Mouse (Mus musculus): Measurements from ENCODE around the gene Sim2.

Sim2 gene

GRCm38 (mm10) chr16:94095109-94095822 lies 10.5 kb downstream of the Sim2 start:
- DNase-seq (ENCODE audit: low read depth in 1 of 2, low spot score in 2 of 2), result no peak

DNA sequence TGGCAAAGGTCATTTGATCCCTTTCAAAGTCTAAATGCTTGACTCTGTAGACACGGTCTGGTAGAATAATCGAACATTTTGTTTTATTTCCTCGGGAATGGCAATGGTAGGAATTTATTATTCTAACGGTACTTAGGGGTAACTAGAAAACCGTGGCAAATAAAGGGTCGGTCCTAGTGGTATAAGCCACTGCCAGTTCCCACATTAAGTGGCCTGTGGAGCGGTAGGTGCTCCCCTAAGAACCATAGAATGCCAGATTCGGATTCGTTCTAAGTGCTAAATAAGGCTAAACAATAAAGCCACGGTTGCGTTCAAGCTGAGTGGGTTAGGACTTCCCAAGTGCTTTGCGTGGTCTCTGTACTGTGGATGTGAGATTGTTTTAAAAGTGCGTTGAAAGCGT lies 11.7 kb downstream of the Sim2 start:
- no peak for DNase-seq (ENCODE audit: low read depth in 1 of 2, low spot score in 2 of 2)

DNA sequence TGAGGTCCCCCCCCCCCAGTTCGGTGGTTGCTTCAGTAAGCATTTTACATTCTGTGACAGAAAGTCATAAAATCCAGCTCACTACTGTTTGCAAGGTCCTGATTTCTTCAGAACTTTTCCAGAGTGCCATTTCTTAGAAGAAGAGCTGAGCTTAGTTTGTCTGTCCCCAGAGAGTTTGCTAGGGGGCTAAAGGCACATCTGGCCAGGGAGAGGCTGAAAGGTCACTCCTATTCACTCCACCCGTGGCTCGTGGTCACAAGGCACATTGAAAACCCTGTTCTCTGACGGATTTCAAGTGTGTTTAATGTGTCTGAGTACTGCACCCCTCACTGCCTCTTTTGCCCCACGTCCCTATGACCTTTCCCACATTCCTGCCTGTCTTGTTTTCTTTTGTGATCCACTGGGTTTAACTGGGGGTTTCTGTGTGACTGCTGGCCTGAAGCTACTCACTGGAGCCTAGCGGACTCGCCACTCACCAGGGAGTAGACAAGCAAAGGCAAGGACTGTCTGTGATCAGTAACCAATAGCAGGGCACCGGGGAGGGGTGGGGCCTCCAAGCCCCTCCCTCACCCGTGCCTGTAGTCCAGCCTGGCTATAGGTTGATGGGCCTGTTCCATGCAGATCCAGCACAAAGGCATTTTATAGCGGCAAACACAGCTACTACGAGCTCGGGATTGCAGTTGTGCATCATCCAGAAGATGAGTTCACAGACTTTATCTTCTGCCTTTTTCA lies 13.2 kb downstream of the Sim2 start:
- no peak for DNase-seq (ENCODE audit: low read depth in 1 of 2, low spot score in 2 of 2)

DNA sequence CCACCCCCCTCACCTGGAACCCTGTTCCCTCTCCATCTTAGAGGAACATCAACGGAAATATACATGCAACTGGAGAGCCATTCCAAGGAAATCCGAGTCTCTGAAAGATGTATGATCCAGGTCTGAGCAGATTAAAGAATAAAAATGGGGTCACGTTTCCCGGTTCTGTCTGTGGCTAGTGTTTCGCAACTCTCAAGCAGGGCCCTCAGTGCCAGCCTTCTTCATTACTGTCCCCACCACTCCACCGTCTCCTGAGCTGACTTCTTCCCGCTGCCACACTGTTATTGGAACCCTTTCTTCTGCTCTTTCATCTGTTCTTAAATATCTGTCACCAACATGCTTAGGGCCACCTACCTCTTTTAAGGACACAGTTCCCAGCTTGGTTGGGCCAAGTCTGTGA lies 28.4 kb downstream of the Sim2 start:
- no peak for DNase-seq (ENCODE audit: low read depth in 1 of 2, low spot score in 2 of 2)

- no peak for DNase-seq (ENCODE audit: low read depth in 1 of 2, low spot score in 2 of 2)
These were observed 30.0 kb downstream of the Sim2 start for GRCm38 (mm10) chr16:94114693-94115092.

DNA sequence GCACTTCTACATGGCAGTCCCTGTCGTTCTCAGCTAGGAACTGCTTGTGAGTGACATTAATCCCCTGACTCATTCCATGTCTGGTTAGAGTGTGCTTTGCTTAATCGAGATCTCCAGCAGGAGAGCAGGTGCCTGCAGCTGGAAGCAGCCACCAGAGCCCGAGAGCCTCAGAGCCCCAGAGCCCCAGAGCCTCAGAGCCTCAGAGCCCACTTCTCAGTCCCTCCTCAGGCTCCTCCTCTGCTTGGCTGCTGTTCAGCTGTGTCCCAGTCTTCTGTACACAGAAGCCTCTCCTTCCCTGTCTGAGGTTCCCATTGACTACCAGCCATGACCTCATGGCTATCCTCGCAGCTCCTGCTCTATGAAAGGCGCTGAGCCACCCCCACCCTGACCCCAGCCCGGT lies 32.6 kb downstream of the Sim2 start:
- no peak for DNase-seq (ENCODE audit: low read depth in 1 of 2, low spot score in 2 of 2)

GRCm38 (mm10) chr16:94118394-94118793 lies 33.7 kb downstream of the Sim2 start:
- no peak for DNase-seq (ENCODE audit: low read depth in 1 of 2, low spot score in 2 of 2)

DNA sequence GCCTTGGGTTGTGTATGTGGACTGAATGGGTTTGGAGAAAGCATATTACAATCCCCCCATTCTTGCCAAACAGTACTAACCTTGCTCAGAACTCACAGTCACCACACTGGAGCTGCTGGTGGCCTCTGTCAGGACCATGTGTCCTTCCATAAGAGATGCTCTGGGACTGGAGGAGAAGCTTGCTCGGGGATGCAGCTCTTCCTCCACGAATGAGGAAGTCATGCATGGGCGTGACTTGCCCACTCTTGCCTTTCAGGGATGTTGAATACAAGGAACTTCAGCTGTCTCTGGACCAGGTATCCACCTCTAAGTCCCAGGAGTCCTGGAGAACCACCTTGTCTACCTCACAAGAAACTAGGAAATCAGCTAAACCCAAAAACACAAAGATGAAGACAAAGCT lies 37.6 kb downstream of the Sim2 start:
- no peak for DNase-seq (ENCODE audit: low read depth in 1 of 2, low spot score in 2 of 2)

GRCm38 (mm10) chr16:94123247-94123646 lies 38.5 kb downstream of the Sim2 start:
- DNase-seq (ENCODE audit: low read depth in 1 of 2, low spot score in 2 of 2), result no peak

GRCm38 (mm10) chr16:94125172-94125981 lies 40.6 kb downstream of the Sim2 start:
- DNase-seq (ENCODE audit: low read depth in 1 of 2, low spot score in 2 of 2), result no peak

GRCm38 (mm10) chr16:94126200-94126599 lies 41.5 kb downstream of the Sim2 start:
- DNase-seq (ENCODE audit: low read depth in 1 of 2, low spot score in 2 of 2), result no peak

- DNase-seq (ENCODE audit: low read depth in 1 of 2, low spot score in 2 of 2), result no peak
These were observed 43.6 kb downstream of the Sim2 start for GRCm38 (mm10) chr16:94128236-94128835.

- no peak for DNase-seq (ENCODE audit: low read depth in 1 of 2, low spot score in 2 of 2)
These were observed 49.5 kb downstream of the Sim2 start for GRCm38 (mm10) chr16:94134218-94134617.

- DNase-seq (ENCODE audit: low read depth in 1 of 2, low spot score in 2 of 2), result no peak
These were observed 56.0 kb downstream of the Sim2 start for GRCm38 (mm10) chr16:94140746-94141145.

DNA sequence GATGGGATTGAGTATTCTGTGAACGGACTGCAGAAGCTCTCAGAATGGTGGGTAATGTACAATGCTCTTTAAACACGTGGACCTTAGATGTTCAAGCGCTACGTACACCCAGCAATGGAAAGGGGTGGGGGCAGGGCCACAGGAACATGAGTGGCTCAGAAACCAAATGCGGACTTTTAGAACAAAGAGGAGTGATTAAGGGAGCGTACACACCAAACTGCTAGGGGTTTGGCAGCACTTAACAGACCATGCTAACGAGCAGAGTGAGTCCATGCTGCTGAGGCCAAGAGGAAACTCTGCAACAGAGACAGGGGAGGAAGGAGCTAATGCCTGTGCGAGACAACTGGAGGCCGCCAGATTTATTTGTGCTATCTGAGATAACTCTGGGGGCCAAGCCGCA lies 58.6 kb downstream of the Sim2 start:
- DNase-seq (ENCODE audit: low read depth in 1 of 2, low spot score in 2 of 2), result no peak

DNA sequence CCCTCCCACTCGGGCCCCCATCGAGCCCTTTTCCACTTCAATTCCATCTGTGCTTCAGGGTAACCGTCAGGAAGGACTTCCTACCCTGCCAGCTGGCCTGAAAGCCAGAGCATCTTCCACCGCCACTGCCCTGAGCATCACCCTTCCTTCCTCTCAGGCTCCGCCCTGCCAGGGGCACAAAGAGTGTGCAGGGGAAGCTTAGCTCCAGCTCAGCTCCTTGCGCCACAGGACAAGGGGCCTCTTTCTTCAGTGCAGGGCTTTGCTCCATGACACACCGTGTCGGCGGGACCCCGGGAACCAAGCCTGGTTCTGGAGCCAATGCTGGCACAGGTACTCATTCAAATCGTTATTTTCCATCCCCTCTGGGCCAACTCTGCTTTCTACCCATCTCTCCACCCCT lies 63.4 kb downstream of the Sim2 start:
- no peak for DNase-seq (ENCODE audit: low read depth in 1 of 2, low spot score in 2 of 2)

DNA sequence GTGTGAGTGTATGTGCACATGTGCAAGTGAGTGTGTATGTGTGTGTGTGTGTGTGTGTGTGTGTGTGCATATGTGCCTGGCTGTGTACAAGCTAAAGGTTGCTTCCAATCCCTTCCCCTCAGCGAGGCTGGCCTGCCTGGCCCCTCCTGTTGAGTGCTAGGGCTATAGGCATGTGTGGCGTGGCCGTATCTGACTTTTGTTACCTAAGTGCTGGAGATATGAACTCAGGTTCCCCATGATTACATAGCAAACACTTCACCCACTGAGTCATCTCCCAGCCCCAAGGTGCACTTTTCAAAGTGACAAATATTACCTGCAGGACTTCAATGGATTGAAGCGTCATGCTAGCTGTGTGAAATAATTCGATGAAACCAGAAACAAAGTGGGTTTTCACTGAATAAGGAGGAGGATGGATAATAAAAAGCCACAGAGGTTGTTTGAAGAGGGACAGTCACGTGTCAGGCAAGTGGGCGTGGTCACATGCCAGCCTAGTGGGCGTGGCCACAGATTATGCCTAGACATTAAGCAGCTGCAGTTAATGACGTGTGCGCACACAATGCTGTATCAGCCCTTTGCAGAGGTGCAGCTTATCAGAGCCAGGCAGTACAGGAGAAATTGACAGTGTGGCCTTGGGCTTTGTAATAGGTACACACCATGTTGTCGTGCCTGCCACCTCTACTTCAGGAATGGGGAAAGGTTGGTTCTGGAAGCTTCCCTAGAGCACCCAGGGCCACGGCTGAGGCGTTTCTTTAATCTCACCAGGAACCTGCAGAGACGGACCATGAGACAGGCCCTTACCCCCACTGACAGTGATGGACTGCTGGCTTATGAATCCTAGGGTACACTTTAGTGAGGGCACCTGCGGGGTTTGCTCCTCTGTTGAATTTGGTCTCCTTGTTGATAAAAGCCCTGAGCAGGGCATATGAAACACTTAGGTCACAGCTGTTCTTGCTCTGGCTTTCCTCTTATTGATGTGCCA lies 65.7 kb downstream of the Sim2 start:
- no peak for DNase-seq (ENCODE audit: low read depth in 1 of 2, low spot score in 2 of 2)

- no peak for DNase-seq (ENCODE audit: low read depth in 1 of 2, low spot score in 2 of 2)
These were observed 70.4 kb downstream of the Sim2 start for GRCm38 (mm10) chr16:94155041-94155653.

DNA sequence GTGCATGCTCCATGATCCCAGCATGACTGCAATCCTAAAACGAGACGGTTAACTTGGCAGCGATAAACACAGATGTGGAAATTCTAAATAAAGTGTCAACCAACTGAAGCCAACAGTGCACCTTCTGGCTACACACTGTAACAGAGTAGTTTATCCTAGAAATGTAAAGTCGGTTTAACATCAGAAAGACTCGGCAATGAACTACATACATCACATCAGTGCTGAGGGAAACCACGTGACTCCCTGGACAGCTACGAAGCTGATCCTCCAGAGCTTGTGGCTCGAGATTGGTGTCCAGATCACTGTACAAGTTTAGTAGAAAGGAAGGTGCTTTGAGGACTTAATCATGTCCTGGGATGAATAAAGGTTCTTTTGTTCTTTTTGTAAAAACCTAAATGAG lies 73.1 kb downstream of the Sim2 start:
- no peak for DNase-seq (ENCODE audit: low read depth in 1 of 2, low spot score in 2 of 2)

DNA sequence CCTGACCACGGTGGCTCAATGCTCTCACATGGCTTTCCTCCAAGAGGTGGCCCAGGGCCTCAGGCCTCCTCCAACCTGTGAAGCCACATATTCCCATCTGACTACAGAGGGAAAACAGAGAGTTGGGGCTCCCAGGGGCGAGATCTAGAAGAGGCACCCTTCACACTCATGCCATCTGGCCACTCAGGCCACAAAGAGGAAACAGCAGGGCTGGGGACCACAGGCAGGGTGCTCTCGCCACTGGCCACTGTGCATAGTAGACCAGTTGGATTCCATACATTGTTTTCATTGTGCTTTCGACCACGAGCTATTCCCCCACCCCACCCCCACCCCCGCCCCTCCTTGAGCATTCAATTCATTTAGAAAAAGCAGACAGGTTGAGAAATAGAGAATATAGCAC lies 77.3 kb downstream of the Sim2 start:
- DNase-seq (ENCODE audit: low read depth in 1 of 2, low spot score in 2 of 2), result no peak
